Mouse (Mus musculus): ENCODE data around the gene Cxcl12. TPM values are rescaled to one million over a fixed set of nuclear protein-coding genes. Genes with fewer than 3 reads are reported as not detected.

Gene Cxcl12
- total and polyA plus RNA-seq, 3 experiments: 97.9 to 116 (median 101) TPM

GRCm38 (mm10) chr6:117137735-117138134 is 30.6 kb upstream of the Cxcl12 start:
- H3K79me2 ChIP-seq (replicated peaks; ENCODE audit: control insufficient read depth, insufficient read depth, low read length): no peaks in the 10 kb centered on the region
- TF ChIP-seq POLR2A (IDR thresholded peaks at IDR 0.05; ENCODE audit: insufficient read depth, low read depth, low read length): no peak
- no peak for TF ChIP-seq CTCF (IDR thresholded peaks at IDR 0.05)
- TF ChIP-seq EP300 (IDR thresholded peaks at IDR 0.05; ENCODE audit: insufficient read depth, low read depth, low read length): no peak
- peak overlapping the region; percentile 41 for H3K27ac ChIP-seq
- intact Hi-C loops (cut with DNase I): no loop called here
- no peaks in the 10 kb centered on the region for H3K36me3 ChIP-seq (ENCODE audit: control insufficient read depth, insufficient read depth, low read length)
- H3K27me3 ChIP-seq (ENCODE audit: control insufficient read depth, insufficient read depth, low read length): no peaks in the 10 kb centered on the region
- 33% methylated on average over 2 of the region's 2 CpGs for WGBS
- H3K4me3 ChIP-seq: no peak overlapping the region
- H3K4me1 ChIP-seq (ENCODE audit: control insufficient read depth, insufficient read depth, low read length): peaks cover 4% of the 10 kb centered on the region
- peak; percentile 35 to 60 for DNase-seq
- no peak overlapping the region for H3K9ac ChIP-seq (ENCODE audit: low read depth, low read length)

- no peak for DNase-seq
- H3K27ac ChIP-seq: no peak overlapping the region
- no peaks in the 10 kb centered on the region for H3K36me3 ChIP-seq (ENCODE audit: control insufficient read depth, insufficient read depth, low read length)
- 94% methylated on average over 4 of the region's 4 CpGs for WGBS
- H3K9ac ChIP-seq (ENCODE audit: low read depth, low read length): no peak overlapping the region
- TF ChIP-seq POLR2A (IDR thresholded peaks at IDR 0.05; ENCODE audit: insufficient read depth, low read depth, low read length) (no peak), EP300 (IDR thresholded peaks at IDR 0.05; ENCODE audit: insufficient read depth, low read depth, low read length) (no peak), CTCF (IDR thresholded peaks at IDR 0.05) (no peak)
- no peaks in the 10 kb centered on the region for H3K27me3 ChIP-seq (ENCODE audit: control insufficient read depth, insufficient read depth, low read length)
- no peaks in the 10 kb centered on the region for H3K4me1 ChIP-seq (ENCODE audit: control insufficient read depth, insufficient read depth, low read length)
- intact Hi-C loops (cut with DNase I): no loop called here
- no peak overlapping the region for H3K4me3 ChIP-seq
- H3K79me2 ChIP-seq (replicated peaks; ENCODE audit: control insufficient read depth, insufficient read depth, low read length): no peaks in the 10 kb centered on the region
These were observed 27.4 kb upstream of the Cxcl12 start for GRCm38 (mm10) chr6:117140907-117141306.

GRCm38 (mm10) chr6:117146951-117147350 is 21.4 kb upstream of the Cxcl12 start:
- WGBS: 65% methylated on average over 10 of the region's 10 CpGs
- no peaks in the 10 kb centered on the region for H3K4me1 ChIP-seq (ENCODE audit: control insufficient read depth, insufficient read depth, low read length)
- TF ChIP-seq CTCF (IDR thresholded peaks at IDR 0.05): no peak
- no peak for TF ChIP-seq POLR2A (IDR thresholded peaks at IDR 0.05; ENCODE audit: insufficient read depth, low read depth, low read length)
- no peak for TF ChIP-seq EP300 (IDR thresholded peaks at IDR 0.05; ENCODE audit: insufficient read depth, low read depth, low read length)
- intact Hi-C loops (cut with DNase I): no loop called here
- no peak for DNase-seq
- no peaks in the 10 kb centered on the region for H3K36me3 ChIP-seq (ENCODE audit: control insufficient read depth, insufficient read depth, low read length)
- H3K9ac ChIP-seq (ENCODE audit: low read depth, low read length): no peak overlapping the region
- H3K4me3 ChIP-seq: no peak overlapping the region
- H3K27ac ChIP-seq: no peak overlapping the region
- H3K27me3 ChIP-seq (ENCODE audit: control insufficient read depth, insufficient read depth, low read length): no peaks in the 10 kb centered on the region
- H3K79me2 ChIP-seq (replicated peaks; ENCODE audit: control insufficient read depth, insufficient read depth, low read length): no peaks in the 10 kb centered on the region

- Histone ChIP-seq H3K4me1 (ENCODE audit: control insufficient read depth, insufficient read depth, low read length) (no peaks in the 10 kb centered on the region), H3K4me3 (no peak overlapping the region), H3K27me3 (ENCODE audit: control insufficient read depth, insufficient read depth, low read length) (no peaks in the 10 kb centered on the region), H3K79me2 (replicated peaks; ENCODE audit: control insufficient read depth, insufficient read depth, low read length) (no peaks in the 10 kb centered on the region), H3K27ac (no peak overlapping the region), H3K36me3 (ENCODE audit: control insufficient read depth, insufficient read depth, low read length) (no peaks in the 10 kb centered on the region), H3K9ac (ENCODE audit: low read depth, low read length) (no peak overlapping the region)
- no peak for DNase-seq
- TF ChIP-seq EP300 (IDR thresholded peaks at IDR 0.05; ENCODE audit: insufficient read depth, low read depth, low read length) (no peak), POLR2A (IDR thresholded peaks at IDR 0.05; ENCODE audit: insufficient read depth, low read depth, low read length) (no peak), CTCF (IDR thresholded peaks at IDR 0.05) (no peak)
- intact Hi-C loops (cut with DNase I): no loop called here
- WGBS: 50% methylated on average over 18 of the region's 18 CpGs
These were observed 16.7 kb upstream of the Cxcl12 start for GRCm38 (mm10) chr6:117151484-117152149.

- intact Hi-C loops (cut with DNase I): no loop called here
- TF ChIP-seq POLR2A (IDR thresholded peaks at IDR 0.05; ENCODE audit: insufficient read depth, low read depth, low read length): no peak
- no peak for TF ChIP-seq CTCF (IDR thresholded peaks at IDR 0.05)
- TF ChIP-seq EP300 (IDR thresholded peaks at IDR 0.05; ENCODE audit: insufficient read depth, low read depth, low read length): no peak
- Histone ChIP-seq H3K27ac (no peak overlapping the region), H3K4me1 (ENCODE audit: control insufficient read depth, insufficient read depth, low read length) (no peaks in the 10 kb centered on the region), H3K4me3 (no peak overlapping the region), H3K9ac (ENCODE audit: low read depth, low read length) (no peak overlapping the region), H3K79me2 (replicated peaks; ENCODE audit: control insufficient read depth, insufficient read depth, low read length) (no peaks in the 10 kb centered on the region), H3K27me3 (ENCODE audit: control insufficient read depth, insufficient read depth, low read length) (no peaks in the 10 kb centered on the region), H3K36me3 (ENCODE audit: control insufficient read depth, insufficient read depth, low read length) (no peaks in the 10 kb centered on the region)
- 66% methylated on average over 5 of the region's 5 CpGs for WGBS
- no peak for DNase-seq
These were observed 15.3 kb upstream of the Cxcl12 start for GRCm38 (mm10) chr6:117153046-117153445.

GRCm38 (mm10) chr6:117156846-117157245 is 11.5 kb upstream of the Cxcl12 start:
- intact Hi-C loops (cut with DNase I): no loop called here
- TF ChIP-seq POLR2A (IDR thresholded peaks at IDR 0.05; ENCODE audit: insufficient read depth, low read depth, low read length) (no peak), CTCF (IDR thresholded peaks at IDR 0.05) (no peak), EP300 (IDR thresholded peaks at IDR 0.05; ENCODE audit: insufficient read depth, low read depth, low read length) (no peak)
- H3K27me3 ChIP-seq (ENCODE audit: control insufficient read depth, insufficient read depth, low read length): no peaks in the 10 kb centered on the region
- H3K27ac ChIP-seq: no peak overlapping the region
- H3K9ac ChIP-seq (ENCODE audit: low read depth, low read length): no peak overlapping the region
- 61% methylated on average over 4 of the region's 4 CpGs for WGBS
- H3K79me2 ChIP-seq (replicated peaks; ENCODE audit: control insufficient read depth, insufficient read depth, low read length): no peaks in the 10 kb centered on the region
- DNase-seq: no peak
- no peaks in the 10 kb centered on the region for H3K36me3 ChIP-seq (ENCODE audit: control insufficient read depth, insufficient read depth, low read length)
- H3K4me3 ChIP-seq: no peak overlapping the region
- H3K4me1 ChIP-seq (ENCODE audit: control insufficient read depth, insufficient read depth, low read length): no peaks in the 10 kb centered on the region
